Mouse (Mus musculus) forebrain, embryonic 14.5 days (tissue): ENCODE results near the gene Lrrc8c. TPM values are rescaled to one million over a fixed set of nuclear protein-coding genes. Genes with fewer than 3 reads are reported as not detected.

Experiments used
- ATAC-seq: fragments of 200-750 bp; cut with Nextera tagmentation; 2 replicates; pipeline ENCODE4 v1.8.0; 2017; ENCODE audit warnings: mild to moderate bottlenecking, moderate library complexity
- DNase-seq: peaks from one replicate; pipeline ENCODE4 v3.0.0-alpha.2; 2015; ENCODE audit warnings: low spot score
- H3K27ac ChIP-seq: fragments of 300-500 bp; sonication (generic); 2 replicates; pipeline ENCODE4 v1.5.1; 2014; ENCODE audit warnings: low read depth, mild to moderate bottlenecking, control low read depth, low read length, moderate library complexity
- H3K27me3 ChIP-seq: fragments of 300-500 bp; sonication (generic); replicated peaks from 2 replicates; pipeline ENCODE4 v1.6.1; 2014; ENCODE audit warnings: low read length, control low read depth, mixed read lengths; ENCODE audit not compliant: control insufficient read depth, insufficient read depth
- H3K36me3 ChIP-seq: fragments of 300-500 bp; sonication (generic); 2 replicates; pipeline ENCODE4 v1.6.1; 2014; ENCODE audit warnings: low read length, control low read depth; ENCODE audit not compliant: control insufficient read depth, insufficient read depth
- H3K4me1 ChIP-seq: fragments of 300-500 bp; sonication (generic); 2 replicates; pipeline ENCODE4 v1.6.1; 2014; ENCODE audit warnings: antibody characterized with exemption, low read length, control low read depth; ENCODE audit not compliant: control insufficient read depth, insufficient read depth
- H3K4me2 ChIP-seq: fragments of 300-500 bp; sonication (generic); 2 replicates; pipeline ENCODE4 v1.6.1; 2014; ENCODE audit warnings: mild to moderate bottlenecking, control low read depth, low read length
- H3K4me3 ChIP-seq: fragments of 300-500 bp; sonication (generic); 2 replicates; pipeline ENCODE4 v1.5.1; 2014; ENCODE audit warnings: low read depth, low read length, control low read depth
- H3K9ac ChIP-seq: fragments of 300-500 bp; sonication (generic); 2 replicates; pipeline ENCODE4 v1.6.1; 2014; ENCODE audit warnings: mild to moderate bottlenecking, low read length, control low read depth, moderate library complexity
- H3K9me3 ChIP-seq: fragments of 300-500 bp; sonication (generic); replicated peaks from 2 replicates; pipeline ENCODE4 v1.6.1; 2016; ENCODE audit warnings: low read length, control low read depth, mixed read lengths; ENCODE audit not compliant: control insufficient read depth
- WGBS: fragments of 180-500 bp; shearing (Covaris S2); extraction: QIAGEN DNeasy Blood & Tissue Kit; methylation state at CpG from one replicate; pipeline ENCODE4 v1.1.7; 2014; 5-methylcytosine and 5-hydroxymethylcytosine counted together
- polyA plus RNA-seq: library from polyadenylated mRNA; unstranded; fragments of >200 nt; fragmentation: Nextera tagmentation; extraction: Ambion mirVana; gene quantifications from 2 replicates; pipeline ENCODE4 v1.2.1, GENCODE M21; 2014

Gene Lrrc8c
- polyA plus RNA-seq, 1 experiment from 2014 or later, result 8.6 TPM

DNA sequence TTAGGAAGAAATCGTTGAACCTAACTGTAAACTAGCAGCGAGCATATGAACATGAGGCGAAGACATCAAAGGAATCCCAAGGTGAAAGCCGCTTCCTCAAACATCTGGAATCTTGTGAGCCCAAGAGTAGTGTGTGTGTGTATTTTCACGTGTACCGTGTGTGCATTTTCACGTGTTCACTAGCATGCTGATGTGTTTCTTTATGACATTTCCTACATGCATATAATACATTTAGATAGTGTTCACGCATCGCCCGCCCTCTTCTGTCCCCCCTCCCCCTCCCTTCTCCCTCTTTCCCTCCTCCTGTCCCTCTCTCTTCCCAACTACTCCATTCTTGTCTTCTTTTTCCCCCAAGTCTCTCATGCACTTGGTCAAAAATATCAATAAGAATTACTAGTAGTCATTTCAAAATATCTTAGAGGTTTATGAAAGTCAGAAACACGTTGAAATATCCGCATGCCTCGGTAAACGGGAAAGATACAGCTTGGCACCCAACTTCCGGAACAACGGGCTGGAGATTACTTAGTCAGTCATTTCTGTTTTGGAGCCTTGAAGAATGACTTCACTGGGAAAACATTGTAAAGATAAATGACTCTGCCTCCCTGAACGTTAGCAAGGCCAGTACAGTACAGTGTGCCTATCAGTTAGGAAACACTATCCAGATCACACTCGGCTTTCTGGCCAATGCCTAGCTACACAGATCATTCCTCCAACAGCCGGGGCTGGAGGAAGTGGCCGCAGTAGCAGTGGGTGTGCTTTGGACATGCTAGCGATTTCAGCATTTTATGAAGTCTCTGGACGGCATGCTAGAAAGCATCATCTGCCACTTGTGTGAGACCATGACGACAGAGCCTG, 8.5 kb downstream of the Lrrc8c start:
- WGBS, result 94% methylated on average over 23 of the region's 23 CpGs
- Histone ChIP-seq H3K27ac (no peak overlapping the region), H3K36me3 (no peaks in the 10 kb centered on the region), H3K4me2 (no peak overlapping the region), H3K27me3 (no peaks in the 10 kb centered on the region), H3K9ac (no peak overlapping the region), H3K9me3 (no peaks in the 10 kb centered on the region), H3K4me3 (no peak overlapping the region), H3K4me1 (no peaks in the 10 kb centered on the region)
- ATAC-seq, result no peak
- DNase-seq, result no peak

DNA sequence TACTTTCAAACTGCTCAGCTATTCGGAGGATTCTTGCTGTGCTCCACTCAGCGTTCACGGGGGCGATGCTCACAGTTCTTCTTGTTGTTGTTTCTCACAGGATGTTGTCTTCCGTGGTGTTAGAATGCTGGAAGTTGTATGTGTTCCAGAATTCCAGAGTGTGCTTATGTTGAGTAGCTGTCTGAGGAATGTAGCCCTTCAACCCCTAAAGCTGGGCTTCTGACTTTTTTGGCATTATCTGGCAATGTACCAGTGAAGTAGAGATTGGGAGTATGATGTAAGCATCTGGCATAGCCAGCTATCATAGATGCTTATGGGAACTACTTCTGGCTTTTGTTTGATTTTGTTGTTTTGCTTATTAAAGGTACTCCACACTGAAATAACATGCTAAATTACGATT, 11.4 kb downstream of the Lrrc8c start:
- Histone ChIP-seq H3K27ac (no peak overlapping the region), H3K4me2 (no peak overlapping the region), H3K4me3 (no peak overlapping the region), H3K27me3 (no peaks in the 10 kb centered on the region), H3K9me3 (no peaks in the 10 kb centered on the region), H3K9ac (no peak overlapping the region), H3K4me1 (no peaks in the 10 kb centered on the region), H3K36me3 (no peaks in the 10 kb centered on the region)
- 78% methylated on average over 6 of the region's 6 CpGs for WGBS
- ATAC-seq (no peak), DNase-seq (no peak)

DNA sequence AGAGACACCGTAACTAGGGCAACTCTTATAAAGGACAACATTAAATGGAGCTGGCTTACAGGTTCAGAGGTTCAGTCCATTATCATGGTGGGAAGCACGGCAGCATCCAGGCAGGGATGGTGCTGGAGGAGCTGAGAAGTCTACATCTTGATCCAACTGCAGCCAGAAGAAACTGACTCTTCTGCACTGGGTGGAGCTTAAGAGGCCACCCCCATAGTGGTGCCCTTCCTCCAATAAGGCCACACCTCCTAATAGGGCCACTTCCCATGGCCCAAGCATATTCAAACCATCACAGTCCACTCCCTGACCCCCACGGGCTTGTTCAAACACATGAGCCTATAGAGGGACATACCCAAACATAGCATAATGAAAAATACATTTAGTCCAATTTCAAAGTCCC, 16.0 kb downstream of the Lrrc8c start:
- Histone ChIP-seq H3K9ac (no peak overlapping the region), H3K36me3 (no peaks in the 10 kb centered on the region), H3K4me3 (no peak overlapping the region), H3K27ac (no peak overlapping the region), H3K4me1 (no peaks in the 10 kb centered on the region), H3K9me3 (no peaks in the 10 kb centered on the region), H3K27me3 (no peaks in the 10 kb centered on the region), H3K4me2 (no peak overlapping the region)
- ATAC-seq, result no peak
- no peak for DNase-seq
- WGBS, result 94% methylated on average over 3 of the region's 3 CpGs

DNA sequence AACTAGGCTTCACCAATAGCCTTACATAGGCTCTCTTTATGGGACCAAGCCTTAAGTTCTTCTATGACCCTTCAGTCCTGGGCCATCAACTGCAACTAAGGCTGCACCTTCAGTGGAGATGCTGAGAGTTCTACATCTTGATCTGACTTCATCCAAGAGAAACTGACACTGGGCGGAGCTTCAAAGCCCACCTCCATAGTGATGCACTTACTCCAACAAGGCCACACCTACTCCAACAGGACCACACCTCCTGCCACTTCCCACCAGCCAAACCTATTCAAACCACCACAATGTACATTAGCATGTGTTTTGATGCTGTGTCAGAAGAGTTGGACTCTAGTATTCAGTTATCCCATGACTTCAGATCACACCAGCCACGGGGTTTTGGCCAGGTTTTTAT, 17.0 kb downstream of the Lrrc8c start:
- Histone ChIP-seq H3K36me3 (no peaks in the 10 kb centered on the region), H3K27me3 (no peaks in the 10 kb centered on the region), H3K27ac (no peak overlapping the region), H3K4me2 (no peak overlapping the region), H3K9me3 (no peaks in the 10 kb centered on the region), H3K4me3 (no peak overlapping the region), H3K9ac (no peak overlapping the region), H3K4me1 (no peaks in the 10 kb centered on the region)
- DNase-seq (no peak), ATAC-seq (no peak)
- WGBS, result 96% methylated on average over 2 of the region's 2 CpGs

DNA sequence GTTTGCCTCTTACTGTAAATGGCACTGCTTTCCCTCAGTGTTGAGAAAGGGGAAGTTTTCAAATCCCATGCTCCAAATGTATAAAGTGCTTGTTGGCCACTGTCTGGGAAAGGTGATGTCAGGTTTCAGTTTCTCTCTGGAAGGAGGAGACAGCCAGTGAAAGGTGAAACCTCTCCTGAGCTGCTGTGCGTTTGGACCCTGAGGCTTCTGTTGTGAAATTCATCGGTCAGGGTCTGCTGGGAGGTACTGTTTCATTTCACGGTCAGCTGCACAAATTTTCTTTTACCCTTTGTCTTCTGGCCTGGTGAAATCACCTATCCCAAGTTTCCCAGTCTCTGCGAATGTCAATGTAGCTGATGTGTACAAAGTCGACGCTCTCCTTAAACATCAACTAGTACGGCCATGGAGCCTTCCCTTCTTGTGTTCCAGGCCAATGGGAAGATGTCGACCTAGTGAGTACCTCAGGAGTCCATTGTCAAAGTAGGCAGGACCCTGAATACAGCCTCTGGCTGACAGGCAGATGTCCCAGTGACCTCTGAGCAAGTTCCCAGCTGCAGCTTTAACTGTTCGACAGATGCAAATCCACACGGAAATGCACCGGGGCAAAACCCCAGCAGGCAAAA, 18.0 kb downstream of the Lrrc8c start:
- Histone ChIP-seq H3K36me3 (no peaks in the 10 kb centered on the region), H3K9ac (no peak overlapping the region), H3K4me3 (no peak overlapping the region), H3K27me3 (no peaks in the 10 kb centered on the region), H3K9me3 (no peaks in the 10 kb centered on the region), H3K27ac (no peak overlapping the region), H3K4me2 (no peak overlapping the region), H3K4me1 (no peaks in the 10 kb centered on the region)
- ATAC-seq (no peak), DNase-seq (no peak)
- 76% methylated on average over 11 of the region's 11 CpGs for WGBS

DNA sequence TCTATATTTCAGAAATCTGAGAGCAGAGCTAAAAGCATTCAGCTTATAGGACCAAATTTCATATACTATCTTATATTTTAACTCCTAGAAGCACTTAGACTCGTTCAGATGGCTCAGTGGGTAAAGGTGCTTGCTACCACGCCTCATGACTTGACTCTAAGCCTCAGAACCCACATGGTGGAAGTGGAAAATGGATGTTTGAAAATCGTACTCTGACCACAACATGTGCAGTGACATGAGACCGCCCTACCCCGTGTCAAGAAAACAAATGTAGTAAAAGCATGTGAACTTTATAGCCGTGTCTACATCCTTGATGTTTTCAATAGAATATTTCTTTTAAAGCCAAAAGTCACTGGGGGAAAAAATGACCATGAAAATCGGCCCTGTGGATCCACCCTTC, 21.9 kb downstream of the Lrrc8c start:
- ATAC-seq, result no peak
- Histone ChIP-seq H3K9ac (no peak overlapping the region), H3K9me3 (no peaks in the 10 kb centered on the region), H3K27me3 (no peaks in the 10 kb centered on the region), H3K27ac (no peak overlapping the region), H3K4me2 (no peak overlapping the region), H3K4me1 (no peaks in the 10 kb centered on the region), H3K36me3 (0 out of 2 replicates have a peak, but pooled peaks cover 4% of the 10 kb centered on the region), H3K4me3 (no peak overlapping the region)
- 93% methylated on average over 7 of the region's 7 CpGs for WGBS
- no peak for DNase-seq

DNA sequence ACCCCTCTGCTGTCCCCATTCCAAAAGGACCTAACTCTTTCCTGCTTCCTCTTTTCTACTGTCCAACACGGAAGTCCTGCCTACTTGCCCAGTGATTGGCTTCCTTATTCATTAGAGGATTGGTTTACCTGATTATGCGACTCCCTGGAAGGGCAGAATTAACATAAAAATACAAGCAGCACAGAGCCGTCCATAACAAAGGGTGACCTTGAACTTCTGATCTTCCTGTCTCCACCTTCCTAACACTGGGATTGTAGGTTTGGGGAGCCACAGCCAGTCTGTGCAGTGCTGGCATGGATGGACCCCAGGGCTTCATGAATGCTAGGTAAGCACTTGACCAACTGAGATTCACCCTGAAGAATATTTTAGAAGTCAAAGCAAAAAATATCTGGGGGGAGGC, 25.9 kb downstream of the Lrrc8c start:
- Histone ChIP-seq H3K9me3 (no peaks in the 10 kb centered on the region), H3K27me3 (no peaks in the 10 kb centered on the region), H3K4me3 (no peak overlapping the region), H3K36me3 (0 out of 2 replicates have a peak, but pooled peaks cover 4% of the 10 kb centered on the region), H3K9ac (no peak overlapping the region), H3K4me2 (no peak overlapping the region), H3K27ac (no peak overlapping the region), H3K4me1 (no peaks in the 10 kb centered on the region)
- ATAC-seq (no peak), DNase-seq (no peak)
- 29% methylated on average over 3 of the region's 3 CpGs for WGBS

DNA sequence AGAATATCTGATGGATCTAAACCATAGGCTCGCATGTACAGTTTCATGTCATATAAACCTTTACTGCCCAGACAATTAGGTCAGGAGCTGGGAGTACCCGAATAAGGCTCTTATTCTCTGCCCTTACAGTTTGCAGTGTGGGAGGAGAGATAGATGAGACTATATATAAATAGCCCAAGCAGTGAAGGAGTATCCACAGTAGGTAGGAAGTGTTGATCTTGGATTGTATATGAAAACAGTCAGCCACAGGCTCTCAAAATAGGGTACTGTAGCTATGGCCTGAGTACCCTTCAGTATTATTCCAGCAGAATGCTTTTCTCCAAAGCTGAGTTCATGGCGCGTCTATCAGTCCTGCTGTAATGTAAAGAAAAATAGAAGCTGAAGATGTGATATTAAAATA, 27.9 kb downstream of the Lrrc8c start:
- H3K9me3 ChIP-seq, result no peaks in the 10 kb centered on the region
- no peak overlapping the region for H3K9ac ChIP-seq
- H3K4me2 ChIP-seq, result no peak overlapping the region
- no peak overlapping the region for H3K27ac ChIP-seq
- DNase-seq (no peak), ATAC-seq (no peak)
- no peaks in the 10 kb centered on the region for H3K4me1 ChIP-seq
- no peaks in the 10 kb centered on the region for H3K27me3 ChIP-seq
- WGBS, result 93% methylated on average over 4 of the region's 4 CpGs
- H3K36me3 ChIP-seq, result 0 out of 2 replicates have a peak, but pooled peaks cover 4% of the 10 kb centered on the region
- H3K4me3 ChIP-seq, result no peak overlapping the region

DNA sequence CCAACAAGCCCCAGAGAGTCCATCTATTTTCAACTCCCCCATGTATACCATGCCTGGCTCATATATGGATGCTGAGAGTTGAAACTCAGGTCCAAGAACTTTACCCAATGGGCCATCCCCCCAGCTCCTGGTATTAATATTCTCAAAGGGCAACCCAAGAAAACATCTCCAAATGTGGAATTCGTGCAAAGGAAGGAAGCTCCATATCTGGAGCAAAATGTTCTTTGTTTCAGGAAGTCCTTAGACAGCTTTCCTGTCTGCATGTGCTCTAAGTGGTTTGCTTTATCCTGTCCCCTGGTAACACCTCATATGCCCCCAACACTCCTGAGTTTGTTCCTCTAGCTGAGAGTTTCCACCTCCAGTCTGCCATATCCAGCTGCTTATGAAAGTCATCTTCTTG, 32.6 kb downstream of the Lrrc8c start:
- WGBS, result 79% methylated on average over 1 of the region's 1 CpGs
- DNase-seq, result no peak
- Histone ChIP-seq H3K27ac (no peak overlapping the region), H3K4me3 (no peak overlapping the region), H3K4me2 (no peak overlapping the region), H3K27me3 (no peaks in the 10 kb centered on the region), H3K9ac (no peak overlapping the region), H3K4me1 (no peaks in the 10 kb centered on the region), H3K36me3 (no peaks in the 10 kb centered on the region), H3K9me3 (no peaks in the 10 kb centered on the region)
- no peak for ATAC-seq
